Mouse (Mus musculus) heart, embryonic 10.5 days (tissue): ENCODE measurements around the gene Anp32a. TPM values are rescaled to one million over a fixed set of nuclear protein-coding genes. Genes with fewer than 3 reads are reported as not detected.

Source experiments
- polyA plus RNA-seq: library from polyadenylated mRNA; unstranded; fragments of >200 nt; fragmentation: Nextera tagmentation; extraction: Ambion mirVana; gene quantifications from 2 replicates; pipeline ENCODE4 v1.2.1, GENCODE M21; 2016

The Anp32a gene
- polyA plus RNA-seq, 1 experiment from 2014 or later = 178 TPM

Other genes starting within 250 kb of the Anp32a start
- 15.6 and 17.6 TPM in 2 replicates for gene Glce, start 218.6 kb upstream of the Anp32a start, polyA plus RNA-seq
- gene Spesp1, start 59.1 kb upstream of the Anp32a start, polyA plus RNA-seq = not detected in 2 replicates
- 6.0 and 6.3 TPM in 2 replicates for gene Coro2b, start 195.8 kb downstream of the Anp32a start, polyA plus RNA-seq